Mouse (Mus musculus) activated CD4-positive, CD25-positive, alpha-beta regulatory T cell, adult 4 months (primary cell): ENCODE results near the gene Cebpa. TPM values are rescaled to one million over a fixed set of nuclear protein-coding genes. Genes with fewer than 3 reads are reported as not detected.
A peak's percentile ranks its signal among the peaks of the same experiment; 100 is the strongest.

Experiments used
- ATAC-seq: one replicate; pipeline ENCODE4 v1.8.0; 2017
- polyA plus RNA-seq, 2 experiments: library from polyadenylated mRNA; unstranded; fragments of 100-300 nt; shearing (Covaris generic); gene quantifications; one replicate each; pipeline ENCODE4 v1.2.1; 2017

Cebpa gene
- polyA plus RNA-seq = 1 to 10 TPM in 1 of 2 experiments, under 1 TPM in 1; 0.81 to 1.2 TPM

DNA sequence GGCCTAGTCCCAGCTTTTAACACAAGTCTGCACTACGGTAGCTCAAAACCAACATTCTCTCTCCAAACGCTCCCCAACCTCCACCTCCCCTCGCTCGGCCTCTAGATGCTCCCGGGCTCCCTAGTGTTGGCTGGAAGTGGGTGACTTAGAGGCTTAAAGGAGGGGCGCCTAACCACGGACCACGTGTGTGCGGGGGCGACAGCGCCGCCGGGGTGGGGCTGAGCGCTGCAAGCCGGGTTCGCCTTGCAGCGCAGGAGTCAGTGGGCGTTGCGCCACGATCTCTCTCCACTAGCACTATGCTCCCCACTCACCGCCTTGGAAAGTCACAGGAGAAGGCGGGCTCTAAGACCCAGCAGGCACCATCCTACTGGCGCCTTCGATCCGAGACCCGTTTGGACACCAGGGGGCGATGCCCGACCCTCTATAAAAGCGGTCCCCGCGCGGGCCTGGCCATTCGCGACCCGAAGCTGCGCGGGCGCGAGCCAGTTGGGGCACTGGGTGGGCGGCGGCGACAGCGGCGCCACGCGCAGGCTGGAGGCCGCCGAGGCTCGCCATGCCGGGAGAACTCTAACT, at the start of gene Cebpa:
Gene Cebpa (plus strand): TSS at position 453 of the 573 bp plus-strand sequence.
- ATAC-seq = peak; percentile 81

DNA sequence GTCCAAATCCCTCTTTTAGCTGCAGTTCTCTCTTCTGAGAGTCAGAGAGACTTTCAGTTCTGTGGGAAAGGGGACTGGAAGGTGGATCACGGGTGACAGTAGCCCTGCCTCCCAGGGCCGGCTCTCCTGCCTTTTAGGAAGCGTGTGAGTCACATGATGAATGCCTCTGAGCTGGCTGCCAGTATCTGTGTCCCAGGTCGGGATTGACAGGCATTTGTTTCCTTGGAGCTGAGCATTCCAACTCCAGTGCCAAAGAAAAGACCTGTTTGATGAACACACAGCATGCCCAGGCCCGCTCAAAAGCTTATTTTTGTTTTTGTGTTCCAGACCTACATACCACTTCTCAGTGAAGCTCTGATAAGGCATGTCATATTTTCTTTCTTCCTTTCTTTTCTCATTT, 42.4 kb upstream of the Cebpa start:
- no peak for ATAC-seq

DNA sequence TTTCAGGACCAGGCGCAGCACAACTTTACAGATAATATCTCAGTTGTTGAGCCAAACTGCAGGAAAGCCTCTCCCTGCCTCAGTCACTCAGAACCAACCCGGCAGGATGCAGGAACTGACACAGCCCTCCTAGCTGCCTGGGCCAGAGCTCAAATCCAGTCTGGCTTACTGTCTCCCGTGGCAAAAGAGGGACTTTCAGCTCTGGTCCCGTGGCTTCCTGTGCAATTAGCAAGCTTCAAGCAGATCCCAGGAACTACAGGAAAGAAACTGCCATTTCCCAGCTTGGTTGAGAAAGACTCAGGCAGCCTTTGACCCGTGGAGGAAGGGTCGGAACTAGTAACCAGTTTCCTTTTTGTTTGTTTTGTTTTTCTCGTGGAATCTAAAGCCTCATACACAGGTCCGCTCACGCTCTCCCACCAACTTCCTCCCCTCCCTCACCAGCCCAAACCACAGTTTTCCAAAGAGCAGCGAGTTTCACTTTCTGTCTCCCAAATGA, 38.2 kb upstream of the Cebpa start:
- no peak for ATAC-seq

DNA sequence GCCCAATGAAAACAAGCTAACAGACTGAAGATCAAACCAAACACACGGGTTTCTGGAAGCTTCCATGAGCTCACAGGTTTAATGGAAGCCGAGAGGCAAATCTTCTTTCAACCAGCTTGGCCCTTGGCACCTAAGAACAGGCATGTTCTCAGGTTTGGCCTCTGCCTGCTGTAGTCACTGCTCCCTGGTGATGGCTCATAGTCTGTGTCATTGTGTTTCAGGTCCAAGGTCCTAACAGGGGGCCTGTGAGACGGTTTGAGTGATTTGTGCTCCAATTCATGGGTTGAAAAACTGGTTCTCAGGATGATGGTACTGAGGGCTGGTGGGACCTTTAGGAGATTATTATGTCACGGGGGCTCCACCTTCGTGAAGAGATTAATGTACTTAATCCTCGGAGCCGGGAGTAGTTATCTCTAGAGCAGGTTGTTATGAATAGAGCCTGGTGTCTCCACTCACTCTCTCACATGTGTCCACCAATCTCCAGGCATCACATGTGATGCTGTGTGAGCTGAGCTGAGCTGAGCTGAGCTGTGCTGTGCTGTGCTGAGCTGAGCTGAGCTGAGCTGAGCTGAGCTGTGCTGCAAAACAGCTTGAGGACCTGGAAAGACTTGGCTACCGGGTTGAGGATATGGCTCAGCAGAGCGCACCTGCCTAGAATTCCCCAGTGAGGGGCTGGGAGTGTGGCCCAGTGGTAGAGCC, 37.5 kb upstream of the Cebpa start:
- ATAC-seq = no peak

DNA sequence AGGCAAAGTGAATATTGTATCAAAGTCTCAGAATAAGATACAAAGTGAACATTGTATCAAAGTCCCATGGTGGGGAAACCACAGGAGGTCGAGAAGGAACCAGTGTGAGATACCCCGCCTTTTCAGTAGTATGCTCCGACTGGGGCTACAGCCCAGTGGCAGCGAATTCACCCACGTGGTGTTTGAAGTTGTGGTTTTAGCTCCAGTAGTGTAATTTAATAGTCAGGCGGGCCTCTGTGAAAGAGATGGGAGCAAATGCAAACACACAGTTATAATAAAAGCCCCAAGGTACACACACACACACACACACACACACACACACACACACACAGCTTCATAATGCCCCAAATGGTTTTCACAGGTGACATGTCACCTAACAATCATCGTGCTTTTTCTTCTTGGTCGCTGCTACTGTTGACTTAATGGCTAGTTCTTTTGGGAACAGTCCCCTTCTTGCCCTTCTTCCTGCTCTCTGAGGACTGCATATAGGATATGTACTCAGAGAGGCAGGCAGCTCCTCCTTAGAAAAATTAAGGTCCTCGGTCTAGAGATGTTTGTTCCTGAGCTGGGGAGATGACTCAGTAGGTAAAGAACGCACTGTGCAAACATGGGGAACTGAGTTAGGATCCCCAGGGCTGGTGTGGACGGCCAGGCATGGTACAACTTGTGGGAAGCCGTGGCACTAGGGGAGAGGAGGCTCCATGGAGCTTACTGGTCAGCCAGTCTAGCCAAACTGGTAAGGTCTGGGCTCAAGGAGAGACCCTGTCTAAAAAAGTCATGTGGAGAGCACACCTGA, 34.3 kb upstream of the Cebpa start:
- no peak for ATAC-seq

DNA sequence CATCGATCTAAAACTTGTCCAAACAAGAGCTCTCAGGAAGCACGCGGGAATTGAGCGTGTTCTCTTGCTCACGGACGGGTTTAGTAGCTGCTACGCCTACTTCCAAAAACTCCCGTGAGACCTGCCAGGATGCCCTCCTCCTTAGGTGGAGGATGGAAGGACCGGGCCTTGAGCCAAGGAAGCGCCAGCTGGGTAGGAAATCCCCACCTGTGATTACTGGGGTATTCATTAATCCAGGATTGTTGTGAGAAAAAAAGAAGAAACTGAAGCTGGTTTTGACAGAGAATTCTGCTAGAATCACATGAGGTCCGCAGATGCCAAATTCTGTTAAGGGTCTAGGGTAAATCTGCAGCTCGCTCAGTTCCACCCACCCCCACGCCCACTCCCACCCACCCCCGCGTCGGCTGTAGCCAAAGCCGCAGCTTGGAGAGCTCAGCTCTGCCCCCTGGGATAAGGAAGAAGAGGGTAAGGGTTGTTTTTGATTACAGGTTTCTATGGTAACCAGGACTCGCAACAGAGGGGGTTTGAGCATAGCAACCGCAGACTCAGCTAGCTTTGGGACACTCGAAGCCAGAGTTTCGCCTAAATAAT, 32.7 kb upstream of the Cebpa start:
- ATAC-seq = no peak

DNA sequence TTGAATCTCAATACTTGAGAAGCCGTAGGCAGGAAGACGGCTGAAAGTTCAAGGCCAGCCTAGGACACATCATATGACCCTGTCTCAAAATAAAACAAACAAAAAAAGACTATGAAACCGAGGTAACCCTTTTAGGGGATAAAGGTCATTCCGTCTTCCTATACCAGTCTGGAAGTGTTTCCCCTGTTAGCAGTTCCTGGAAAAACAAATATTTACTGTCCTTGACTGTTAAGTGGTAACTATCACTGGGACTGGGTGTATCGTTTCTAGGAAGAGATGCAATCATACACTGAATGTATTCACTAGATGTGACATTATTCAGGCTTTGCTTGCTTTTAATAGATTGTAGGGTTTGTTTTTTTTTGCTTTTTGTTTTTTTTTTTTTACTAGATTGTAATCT, 28.5 kb upstream of the Cebpa start:
- ATAC-seq = no peak

DNA sequence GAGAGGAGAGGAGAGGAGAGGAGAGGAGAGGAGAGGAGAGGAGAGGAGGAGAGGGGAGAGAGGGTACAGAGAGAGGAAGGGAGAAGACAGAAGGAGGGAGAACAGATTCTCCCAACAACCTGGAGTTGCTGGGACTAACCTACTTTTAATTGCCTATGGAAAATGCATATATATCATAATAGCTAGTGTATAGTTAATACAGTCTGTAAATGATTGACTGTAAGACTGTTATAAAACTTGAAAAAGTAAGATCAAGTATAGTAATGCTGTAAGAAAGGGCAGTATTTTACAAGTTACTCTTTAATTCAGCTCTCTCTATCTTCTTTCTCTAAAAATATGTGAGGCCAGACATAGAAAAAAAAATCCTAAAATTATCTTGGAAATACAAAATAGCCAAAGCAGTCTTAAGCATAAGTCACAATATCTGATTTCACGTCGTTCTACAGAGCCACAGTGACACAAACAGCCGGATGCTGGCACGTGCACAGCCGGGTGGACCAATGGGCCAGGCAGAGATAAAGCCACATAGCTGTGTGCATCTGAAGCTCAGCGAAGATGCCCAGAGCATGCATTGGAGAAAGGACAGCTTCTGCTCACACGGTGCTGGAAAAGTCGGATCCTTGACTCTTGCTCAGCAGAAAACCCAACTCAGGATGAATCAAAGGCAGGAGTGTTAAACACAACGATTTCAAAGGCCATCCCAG, 24.0 kb upstream of the Cebpa start:
- no peak for ATAC-seq

DNA sequence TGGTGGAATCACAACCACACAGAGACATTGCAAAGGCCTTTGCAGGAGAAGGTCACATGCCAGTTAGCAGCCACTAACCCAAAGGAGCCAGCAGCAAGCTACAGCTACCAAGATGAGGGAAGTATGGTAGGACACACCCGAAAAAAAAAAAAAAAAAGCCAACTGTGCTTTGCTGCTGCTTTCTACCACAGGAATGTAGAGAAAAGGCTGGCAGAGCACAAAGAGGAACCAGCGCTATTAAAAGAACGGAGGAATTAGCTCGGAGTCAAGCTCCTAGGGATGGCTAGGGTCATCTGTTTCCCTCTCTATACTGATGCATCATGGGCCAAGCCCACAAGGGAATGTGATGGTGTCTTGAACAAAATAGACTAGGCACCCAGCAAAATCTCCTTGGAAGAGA, 20.3 kb upstream of the Cebpa start:
- ATAC-seq = no peak

DNA sequence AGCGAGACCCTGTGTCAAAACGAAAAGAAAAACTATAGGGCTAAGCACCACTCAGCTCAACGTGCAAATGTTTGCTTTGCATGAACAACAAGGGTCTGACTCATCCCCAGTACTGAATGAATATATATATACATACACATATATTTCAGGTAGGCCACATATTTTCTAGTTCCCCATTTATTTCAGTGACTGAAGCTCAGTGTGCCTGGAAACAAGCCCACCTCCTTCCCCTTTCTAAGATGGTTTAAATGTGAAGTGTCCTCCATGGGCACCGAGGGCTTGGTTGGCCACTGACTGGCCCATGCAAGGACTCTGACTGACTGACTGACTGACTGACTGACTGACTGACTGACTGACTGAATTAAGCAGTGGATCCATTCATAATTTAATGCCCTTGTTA, 19.6 kb upstream of the Cebpa start:
- ATAC-seq = no peak

DNA sequence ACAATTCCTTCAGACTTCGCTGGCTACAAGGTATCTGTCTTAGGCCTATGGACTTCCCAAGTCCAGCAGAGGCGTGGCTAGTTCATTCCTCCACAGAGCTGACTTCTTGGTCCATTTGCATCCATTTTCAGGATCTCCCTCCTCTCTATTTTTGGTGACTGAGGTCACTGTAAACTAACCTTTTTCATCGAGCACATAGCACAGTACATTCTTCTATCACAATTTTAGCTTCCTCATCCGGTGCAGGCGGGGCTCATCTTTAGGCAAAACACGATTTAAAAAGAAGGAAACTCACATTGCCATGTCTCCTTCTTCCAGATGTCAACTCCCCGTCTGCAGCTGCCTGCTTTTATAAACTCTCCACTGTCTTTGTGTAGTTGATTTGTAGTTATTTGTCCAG, 12.5 kb upstream of the Cebpa start:
- ATAC-seq = no peak

DNA sequence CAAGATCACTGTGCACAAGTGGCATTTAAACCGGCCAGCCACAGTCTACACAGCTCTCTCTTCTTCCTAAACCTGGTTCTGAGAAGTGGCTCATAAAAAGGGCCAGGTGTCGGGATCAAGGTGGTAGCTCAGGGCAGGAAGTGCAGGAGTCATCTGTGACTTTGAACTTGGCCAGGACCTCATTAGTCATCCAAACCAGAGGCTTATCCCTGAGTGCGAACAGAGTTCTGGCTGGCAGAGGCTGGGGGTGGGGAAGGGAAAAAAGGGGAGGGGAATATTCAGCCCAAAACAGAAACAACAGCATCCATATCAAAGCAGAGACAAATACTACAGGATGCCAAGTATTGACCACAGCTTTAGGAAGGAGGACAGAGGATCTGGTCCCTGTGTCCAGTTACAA, 11.5 kb upstream of the Cebpa start:
- no peak for ATAC-seq

DNA sequence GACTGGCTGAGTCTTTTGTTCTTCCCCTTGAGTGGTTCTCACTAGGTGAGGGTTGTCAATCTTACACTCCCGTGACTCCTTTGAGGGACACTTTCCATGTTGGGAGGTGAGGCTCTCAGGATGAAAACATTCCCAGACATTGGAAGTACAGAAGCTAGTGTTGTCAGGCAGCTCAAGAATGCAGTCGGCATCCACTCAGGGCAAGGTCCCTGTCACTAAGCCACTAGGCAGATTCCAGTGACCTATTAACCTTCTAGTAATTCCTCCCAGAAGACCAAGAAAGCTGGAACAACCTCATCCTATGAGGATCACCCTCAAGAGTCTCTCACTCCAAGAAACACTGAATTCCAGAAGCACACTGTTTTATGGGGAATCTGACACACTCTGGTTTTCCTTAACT, 11.0 kb upstream of the Cebpa start:
- no peak for ATAC-seq

DNA sequence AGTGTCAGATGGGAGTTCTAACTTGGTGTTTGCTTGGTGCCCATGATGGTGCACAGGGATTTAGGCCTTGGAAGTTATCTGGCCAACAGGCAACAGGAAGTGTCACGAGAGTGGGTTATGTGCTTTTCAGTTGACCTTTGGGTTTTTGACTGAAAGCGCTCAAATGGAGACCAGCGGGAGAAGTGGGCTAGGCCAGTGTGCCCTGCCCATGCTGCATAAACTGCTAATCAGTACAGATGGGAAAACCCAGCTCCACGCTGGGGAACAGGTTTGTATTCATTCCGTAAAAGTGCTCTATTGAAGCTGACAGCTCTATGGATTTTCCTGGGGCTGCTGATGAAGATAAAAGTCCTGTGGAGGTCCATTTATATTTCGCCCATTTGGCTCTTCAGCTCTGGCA, 10.4 kb upstream of the Cebpa start:
- no peak for ATAC-seq

DNA sequence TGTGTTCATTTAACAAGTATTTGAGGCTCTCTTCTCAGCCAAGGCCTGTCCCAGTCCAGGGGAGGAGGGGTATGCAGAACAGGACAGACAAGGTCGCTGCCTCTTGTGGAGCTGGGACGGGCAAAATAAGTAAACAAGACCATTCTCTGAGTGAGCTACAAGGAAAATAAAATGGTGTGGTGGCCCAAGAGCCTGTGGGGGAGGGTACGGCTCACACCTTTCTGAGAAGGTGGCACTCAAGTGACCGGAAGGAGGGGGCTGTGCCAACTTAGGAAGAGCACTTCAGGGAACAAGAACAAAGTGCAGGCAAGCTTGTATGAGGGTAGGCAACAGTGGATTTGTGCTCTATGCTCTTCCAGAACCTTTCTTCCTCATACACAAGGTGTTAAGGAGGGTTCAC, 6.0 kb upstream of the Cebpa start:
- no peak for ATAC-seq

DNA sequence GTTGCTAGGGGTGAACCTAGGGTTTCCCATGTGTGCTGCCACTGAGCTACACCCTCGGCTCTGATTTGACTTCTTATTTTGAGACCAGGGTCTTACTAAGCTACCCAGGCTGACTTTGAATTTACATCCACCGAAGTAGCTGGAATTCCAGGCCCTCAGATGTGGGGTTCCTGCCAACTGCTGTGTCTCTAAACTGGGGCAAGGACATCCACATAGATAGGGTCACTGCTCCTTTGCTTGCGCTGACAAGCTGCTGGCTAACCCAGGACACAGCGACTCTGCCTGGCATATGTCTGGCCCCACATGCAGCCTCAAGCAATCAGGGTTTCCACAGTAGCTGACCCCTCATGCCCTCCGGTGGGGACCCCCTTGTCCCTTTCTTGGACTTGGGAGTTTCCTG, 5.4 kb upstream of the Cebpa start:
- no peak for ATAC-seq

DNA sequence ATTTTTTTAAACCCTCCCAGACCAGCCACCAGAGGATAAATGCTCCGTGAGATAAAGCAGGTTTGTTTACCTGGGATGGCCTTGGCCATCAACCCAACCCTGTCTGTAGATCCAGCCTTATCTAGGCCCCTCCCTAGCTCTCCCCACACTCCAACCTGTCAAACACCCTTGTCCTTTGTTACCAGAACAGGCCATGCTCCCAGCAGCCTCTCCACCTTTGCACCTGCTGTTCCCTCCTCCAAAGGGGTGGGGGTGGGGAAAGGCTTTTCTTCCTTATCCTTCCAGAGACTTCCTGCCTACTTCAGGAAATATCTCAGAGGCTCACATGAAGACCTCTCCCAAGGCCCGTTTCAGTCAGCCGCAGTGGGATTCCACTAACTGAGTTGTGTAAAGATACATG, 2.6 kb upstream of the Cebpa start:
- ATAC-seq = no peak

DNA sequence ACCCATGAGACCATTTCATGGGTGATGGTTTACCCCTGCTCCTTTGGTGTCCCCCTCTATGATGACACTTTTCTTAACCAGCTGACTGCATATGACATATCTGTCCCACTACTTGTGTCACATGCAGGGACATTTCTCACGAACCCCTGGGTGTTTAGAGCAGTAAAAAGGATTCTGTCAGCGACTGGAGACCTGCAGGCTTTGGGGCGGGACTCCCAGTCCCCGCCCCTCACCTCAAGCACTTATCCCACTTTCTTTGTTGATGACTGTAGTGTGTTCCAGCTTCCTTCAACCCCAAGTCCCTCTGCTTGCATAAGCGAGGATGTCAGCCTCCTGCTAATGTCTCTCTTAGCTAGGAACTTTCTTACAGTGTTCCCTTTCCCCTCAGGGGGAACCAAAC, 2.0 kb upstream of the Cebpa start:
- ATAC-seq = no peak

DNA sequence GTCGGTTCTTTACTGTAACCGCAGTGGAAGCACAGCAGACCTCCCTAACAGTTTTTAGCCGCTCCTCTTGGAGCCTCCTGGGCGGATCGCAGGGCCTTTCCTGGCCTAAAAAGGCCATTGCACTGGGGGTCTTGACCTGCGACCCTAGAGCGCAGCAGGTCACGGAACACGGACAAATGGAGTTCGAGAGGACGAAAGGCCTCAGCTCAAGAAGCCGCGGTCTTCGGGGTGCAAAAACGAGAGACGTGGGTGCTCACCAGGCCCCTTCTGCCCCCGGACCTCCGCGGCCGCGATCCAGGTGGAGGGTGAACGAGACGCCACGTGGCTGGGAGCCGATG, 1.4 kb upstream of the Cebpa start:
- no peak for ATAC-seq

DNA sequence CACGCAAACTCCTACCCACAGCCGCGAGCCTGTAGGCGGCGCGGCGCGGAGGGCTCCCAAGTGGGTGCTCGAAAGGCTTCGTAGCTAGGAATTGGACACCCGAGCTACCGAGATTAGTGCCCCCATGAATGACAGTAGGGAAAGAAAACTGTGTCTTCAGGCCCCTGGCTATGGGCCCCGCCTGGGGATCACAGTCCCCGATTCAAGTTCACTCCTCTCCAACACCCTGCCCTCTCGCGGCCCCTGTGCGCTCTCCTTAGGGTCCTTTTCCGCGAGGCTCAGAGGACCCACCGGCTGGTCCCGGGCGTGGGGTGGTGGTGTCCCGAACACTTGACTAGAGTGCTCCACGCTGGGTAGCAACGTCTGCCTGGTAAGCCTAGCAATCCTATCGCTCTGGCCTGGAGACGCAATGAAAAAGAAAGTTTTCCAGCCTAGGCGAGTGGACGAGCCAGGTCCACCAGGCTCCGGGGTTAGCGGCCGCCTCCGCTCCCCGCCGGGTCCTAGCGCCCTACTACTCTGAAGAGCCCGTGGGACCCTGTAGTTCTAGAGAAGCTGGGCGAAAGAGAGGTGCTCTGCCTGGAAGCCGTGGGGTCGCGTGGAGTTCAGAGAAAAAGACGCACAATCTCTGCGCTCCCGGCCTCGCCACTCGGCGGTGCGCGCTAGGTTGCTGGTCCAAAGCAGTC, 853 bp upstream of the Cebpa start:
- peak; percentile 50 for ATAC-seq

DNA sequence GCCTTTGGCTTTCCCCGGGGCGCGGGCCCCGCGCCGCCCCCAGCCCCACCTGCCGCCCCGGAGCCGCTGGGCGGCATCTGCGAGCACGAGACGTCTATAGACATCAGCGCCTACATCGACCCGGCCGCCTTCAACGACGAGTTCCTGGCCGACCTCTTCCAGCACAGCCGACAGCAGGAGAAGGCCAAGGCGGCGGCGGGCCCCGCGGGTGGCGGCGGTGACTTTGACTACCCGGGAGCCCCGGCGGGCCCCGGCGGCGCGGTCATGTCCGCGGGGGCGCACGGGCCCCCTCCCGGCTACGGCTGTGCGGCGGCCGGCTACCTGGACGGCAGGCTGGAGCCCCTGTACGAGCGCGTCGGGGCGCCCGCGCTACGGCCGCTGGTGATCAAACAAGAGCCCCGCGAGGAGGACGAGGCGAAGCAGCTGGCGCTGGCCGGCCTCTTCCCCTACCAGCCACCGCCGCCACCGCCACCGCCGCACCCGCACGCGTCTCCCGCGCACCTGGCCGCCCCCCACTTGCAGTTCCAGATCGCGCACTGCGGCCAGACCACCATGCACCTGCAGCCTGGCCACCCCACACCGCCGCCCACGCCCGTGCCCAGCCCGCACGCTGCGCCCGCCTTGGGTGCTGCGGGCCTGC, 533 bp downstream of the Cebpa start:
- ATAC-seq = no peak
